Mouse (Mus musculus): ENCODE results near the gene Mapk8ip2. TPM values are rescaled to one million over a fixed set of nuclear protein-coding genes. Genes with fewer than 3 reads are reported as not detected.

Mapk8ip2 gene
- polyA plus RNA-seq, 1 experiment from 2014 or later, result 9.2 TPM

GRCm38 (mm10) chr15:89458942-89459341 lies 5.2 kb downstream of the Mapk8ip2 start:
- H3K27ac ChIP-seq (replicated peaks), result no peak overlapping the region
- no peaks in the 10 kb centered on the region for H3K9me3 ChIP-seq
- peaks cover 26% of the 10 kb centered on the region for H3K27me3 ChIP-seq (replicated peaks; ENCODE audit: low read depth, poor library complexity, severe bottlenecking)
- no peak overlapping the region for H3K4me3 ChIP-seq
- peaks cover 33% of the 10 kb centered on the region for H3K36me3 ChIP-seq (replicated peaks)
- DNase-seq (ENCODE audit: low spot score), result no peak
- 92% methylated on average over 15 of the region's 15 CpGs for WGBS
- peaks cover 14% of the 10 kb centered on the region for H3K4me1 ChIP-seq

- Histone ChIP-seq H3K27me3 (replicated peaks; ENCODE audit: low read depth, poor library complexity, severe bottlenecking) (peaks cover 17% of the 10 kb centered on the region), H3K36me3 (replicated peaks) (peaks cover 33% of the 10 kb centered on the region), H3K4me1 (peaks cover 5% of the 10 kb centered on the region), H3K4me3 (no peak overlapping the region), H3K9me3 (no peaks in the 10 kb centered on the region), H3K27ac (replicated peaks) (no peak overlapping the region)
- 88% methylated on average over 7 of the region's 7 CpGs for WGBS
- no peak for DNase-seq (ENCODE audit: low spot score)
These were observed 6.1 kb downstream of the Mapk8ip2 start for GRCm38 (mm10) chr15:89459821-89460220.

GRCm38 (mm10) chr15:89460298-89460697 lies 6.6 kb downstream of the Mapk8ip2 start:
- Histone ChIP-seq H3K36me3 (replicated peaks) (peaks cover 33% of the 10 kb centered on the region), H3K27ac (replicated peaks) (no peak overlapping the region), H3K4me1 (peaks cover 3% of the 10 kb centered on the region; the same call in 1 of the 2 replicates), H3K4me3 (no peak overlapping the region), H3K27me3 (replicated peaks; ENCODE audit: low read depth, poor library complexity, severe bottlenecking) (peaks cover 12% of the 10 kb centered on the region), H3K9me3 (no peaks in the 10 kb centered on the region)
- DNase-seq (ENCODE audit: low spot score), result no peak
- 65% methylated on average over 10 of the region's 10 CpGs for WGBS

GRCm38 (mm10) chr15:89461321-89461720 lies 7.6 kb downstream of the Mapk8ip2 start:
- H3K9me3 ChIP-seq, result no peaks in the 10 kb centered on the region
- WGBS, result 82% methylated on average over 15 of the region's 15 CpGs
- H3K36me3 ChIP-seq (replicated peaks), result peaks cover 33% of the 10 kb centered on the region
- H3K4me3 ChIP-seq, result no peak overlapping the region
- H3K27me3 ChIP-seq (replicated peaks; ENCODE audit: low read depth, poor library complexity, severe bottlenecking), result peaks cover 11% of the 10 kb centered on the region; the same call in 1 of the 2 replicates
- peaks cover 3% of the 10 kb centered on the region; the same call in 1 of the 2 replicates for H3K4me1 ChIP-seq
- H3K27ac ChIP-seq (replicated peaks), result no peak overlapping the region
- DNase-seq (ENCODE audit: low spot score), result no peak

- peaks cover 3% of the 10 kb centered on the region; the same call in 1 of the 2 replicates for H3K4me1 ChIP-seq
- peaks cover 29% of the 10 kb centered on the region for H3K36me3 ChIP-seq (replicated peaks)
- no peak for DNase-seq (ENCODE audit: low spot score)
- H3K9me3 ChIP-seq, result no peaks in the 10 kb centered on the region
- H3K27me3 ChIP-seq (replicated peaks; ENCODE audit: low read depth, poor library complexity, severe bottlenecking), result peaks cover 7% of the 10 kb centered on the region; the same call in 1 of the 2 replicates
- WGBS, result 82% methylated on average over 7 of the region's 7 CpGs
- no peak overlapping the region for H3K27ac ChIP-seq (replicated peaks)
- no peak overlapping the region for H3K4me3 ChIP-seq
These were observed 8.5 kb downstream of the Mapk8ip2 start for GRCm38 (mm10) chr15:89462176-89462575.

GRCm38 (mm10) chr15:89463334-89464235 lies 9.9 kb downstream of the Mapk8ip2 start:
- Histone ChIP-seq H3K27me3 (replicated peaks; ENCODE audit: low read depth, poor library complexity, severe bottlenecking) (no peaks in the 10 kb centered on the region), H3K36me3 (replicated peaks) (peaks cover 18% of the 10 kb centered on the region; the same call in 1 of the 2 replicates), H3K9me3 (no peaks in the 10 kb centered on the region), H3K4me3 (no peak overlapping the region), H3K27ac (replicated peaks) (no peak overlapping the region), H3K4me1 (peaks cover 3% of the 10 kb centered on the region; the same call in 1 of the 2 replicates)
- WGBS, result 62% methylated on average over 5 of the region's 5 CpGs
- DNase-seq (ENCODE audit: low spot score), result no peak

- Histone ChIP-seq H3K27me3 (replicated peaks; ENCODE audit: low read depth, poor library complexity, severe bottlenecking) (no peaks in the 10 kb centered on the region), H3K9me3 (no peaks in the 10 kb centered on the region), H3K4me1 (peaks cover 3% of the 10 kb centered on the region; the same call in 1 of the 2 replicates), H3K4me3 (no peak overlapping the region), H3K27ac (replicated peaks) (no peak overlapping the region), H3K36me3 (replicated peaks) (peaks cover 12% of the 10 kb centered on the region; the same call in 1 of the 2 replicates)
- no peak for DNase-seq (ENCODE audit: low spot score)
- 4% methylated on average over 1 of the region's 1 CpGs for WGBS
These were observed 11.3 kb downstream of the Mapk8ip2 start for GRCm38 (mm10) chr15:89465052-89465451.

- 45% methylated on average over 2 of the region's 2 CpGs for WGBS
- Histone ChIP-seq H3K27me3 (replicated peaks; ENCODE audit: low read depth, poor library complexity, severe bottlenecking) (no peaks in the 10 kb centered on the region), H3K4me3 (no peak overlapping the region), H3K4me1 (peaks cover 3% of the 10 kb centered on the region; the same call in 1 of the 2 replicates), H3K9me3 (no peaks in the 10 kb centered on the region), H3K36me3 (replicated peaks) (no peaks in the 10 kb centered on the region), H3K27ac (replicated peaks) (no peak overlapping the region)
- DNase-seq (ENCODE audit: low spot score), result no peak
These were observed 14.9 kb downstream of the Mapk8ip2 start for GRCm38 (mm10) chr15:89468577-89468976.

- Histone ChIP-seq H3K27me3 (replicated peaks; ENCODE audit: low read depth, poor library complexity, severe bottlenecking) (no peaks in the 10 kb centered on the region), H3K4me1 (peaks cover 16% of the 10 kb centered on the region), H3K27ac (replicated peaks) (no peak overlapping the region), H3K36me3 (replicated peaks) (no peaks in the 10 kb centered on the region), H3K4me3 (no peak overlapping the region), H3K9me3 (no peaks in the 10 kb centered on the region)
- DNase-seq (ENCODE audit: low spot score), result no peak
- 90% methylated on average over 4 of the region's 4 CpGs for WGBS
These were observed 17.8 kb downstream of the Mapk8ip2 start for GRCm38 (mm10) chr15:89471476-89471875.

GRCm38 (mm10) chr15:89473370-89473769 lies 19.7 kb downstream of the Mapk8ip2 start:
- H3K36me3 ChIP-seq (replicated peaks), result no peaks in the 10 kb centered on the region
- no peaks in the 10 kb centered on the region for H3K9me3 ChIP-seq
- H3K27me3 ChIP-seq (replicated peaks; ENCODE audit: low read depth, poor library complexity, severe bottlenecking), result peaks cover 14% of the 10 kb centered on the region
- peaks cover 28% of the 10 kb centered on the region for H3K4me1 ChIP-seq
- no peak overlapping the region for H3K27ac ChIP-seq (replicated peaks)
- WGBS, result 84% methylated on average over 9 of the region's 9 CpGs
- DNase-seq (ENCODE audit: low spot score), result no peak
- no peak overlapping the region for H3K4me3 ChIP-seq

- DNase-seq (ENCODE audit: low spot score), result no peak
- Histone ChIP-seq H3K27me3 (replicated peaks; ENCODE audit: low read depth, poor library complexity, severe bottlenecking) (peaks cover 15% of the 10 kb centered on the region), H3K36me3 (replicated peaks) (no peaks in the 10 kb centered on the region), H3K9me3 (no peaks in the 10 kb centered on the region), H3K4me3 (no peak overlapping the region), H3K4me1 (peaks cover 28% of the 10 kb centered on the region), H3K27ac (replicated peaks) (no peak overlapping the region)
- 97% methylated on average over 8 of the region's 8 CpGs for WGBS
These were observed 20.2 kb downstream of the Mapk8ip2 start for GRCm38 (mm10) chr15:89473921-89474320.

GRCm38 (mm10) chr15:89474596-89475292 lies 21.0 kb downstream of the Mapk8ip2 start:
- no peak for DNase-seq (ENCODE audit: low spot score)
- Histone ChIP-seq H3K9me3 (no peaks in the 10 kb centered on the region), H3K36me3 (replicated peaks) (no peaks in the 10 kb centered on the region), H3K27me3 (replicated peaks; ENCODE audit: low read depth, poor library complexity, severe bottlenecking) (peaks cover 15% of the 10 kb centered on the region), H3K4me3 (peak overlapping the region; percentile 73), H3K27ac (replicated peaks) (no peak overlapping the region), H3K4me1 (peaks cover 28% of the 10 kb centered on the region)
- WGBS, result 93% methylated on average over 19 of the region's 19 CpGs
